Mouse (Mus musculus): ENCODE measurements around the gene Fancg. TPM values are rescaled to one million over a fixed set of nuclear protein-coding genes. Genes with fewer than 3 reads are reported as not detected.

Fancg gene
- total and polyA plus RNA-seq, 3 experiments: 13.2 to 18.7 (median 13.7) TPM

GRCm38 (mm10) chr4:42973868-42974267 lies 36.4 kb downstream of the Fancg start:
- no peak overlapping the region for H3K4me2 ChIP-seq (ENCODE audit: insufficient read depth, low read depth, poor library complexity, severe bottlenecking)
- no peaks in the 10 kb centered on the region for H3K4me1 ChIP-seq (ENCODE audit: control insufficient read depth in 1 of 2, insufficient read depth in 2 of 2)
- H3K9me3 ChIP-seq (replicated peaks; ENCODE audit: low read length): no peaks in the 10 kb centered on the region
- in situ Hi-C loops (cut with MboI; ENCODE audit: low pct_ligation_motif_present, low pct_unique_long_range_greater_than_20kb, low sequenced_read_pairs) (no loop called here), dilution Hi-C loops (cut with MboI; ENCODE audit: extremely low pct_ligation_motif_present, extremely low pct_unique_long_range_greater_than_20kb, low sequenced_read_pairs) (no loop called here)
- peaks cover 12 to 43% of the 10 kb centered on the region in 2 experiments for H3K36me3 ChIP-seq (replicated peaks in 1 of 2; ENCODE audit: control insufficient read depth in 1 of 2, insufficient read depth in 1 of 2, low read length in 1 of 2)
- TF ChIP-seq TCF12 (IDR thresholded peaks at IDR 0.05; ENCODE audit: low read depth, low read length): no peak
- TF ChIP-seq SIN3A (IDR thresholded peaks at IDR 0.05; ENCODE audit: low read length): no peak
- TF ChIP-seq POLR2A (IDR thresholded peaks at IDR 0.05; ENCODE audit: low read depth, low read length): no peak
- TF ChIP-seq EP300 (IDR thresholded peaks at IDR 0.05; ENCODE audit: low read length): no peak
- no peak for TF ChIP-seq TBP (conservative IDR thresholded peaks at IDR 0.05; ENCODE audit: low read depth, low read length)
- no peak for TF ChIP-seq MAFK (IDR thresholded peaks at IDR 0.05; ENCODE audit: insufficient replicate concordance, low read length)
- no peak for TF ChIP-seq GABPA (IDR thresholded peaks at IDR 0.05; ENCODE audit: insufficient replicate concordance, low read depth, low read length)
- no peak for TF ChIP-seq CHD1 (IDR thresholded peaks at IDR 0.05; ENCODE audit: low read depth, low read length)
- no peak for TF ChIP-seq HCFC1 (IDR thresholded peaks at IDR 0.05; ENCODE audit: low read depth, low read length)
- no peak for TF ChIP-seq SMC3 (IDR thresholded peaks at IDR 0.05; ENCODE audit: low read depth, low read length)
- no peak for TF ChIP-seq JUN (IDR thresholded peaks at IDR 0.05; ENCODE audit: insufficient read depth, low read depth, low read length)
- no peak for TF ChIP-seq NELFE (IDR thresholded peaks at IDR 0.05; ENCODE audit: low read depth, low read length)
- no peak for TF ChIP-seq MYC (IDR thresholded peaks at IDR 0.05; ENCODE audit: low read depth, low read length)
- no peak for TF ChIP-seq MEF2A (IDR thresholded peaks at IDR 0.05; ENCODE audit: borderline replicate concordance, low read depth, low read length)
- no peak for TF ChIP-seq MAX (IDR thresholded peaks at IDR 0.05; ENCODE audit: low read length)
- TF ChIP-seq JUND (conservative IDR thresholded peaks at IDR 0.05; ENCODE audit: low read depth, low read length): no peak
- TF ChIP-seq ETS1 (conservative IDR thresholded peaks at IDR 0.05; ENCODE audit: low read depth, low read length): no peak
- TF ChIP-seq ZNF384 (IDR thresholded peaks at IDR 0.05; ENCODE audit: low read depth, low read length): no peak
- no peaks in the 10 kb centered on the region for H3K27me3 ChIP-seq (replicated peaks)
- no peaks in the 10 kb centered on the region for H3K79me2 ChIP-seq (replicated peaks; ENCODE audit: control insufficient read depth, extremely low read depth, insufficient read depth, poor library complexity, severe bottlenecking)
- no peak overlapping the region for H3K27ac ChIP-seq (ENCODE audit: insufficient read depth, low read depth)
- DNase-seq (ENCODE audit: extremely low read depth): no peak
- H3K9ac ChIP-seq (ENCODE audit: insufficient read depth, low read depth): no peak overlapping the region
- H3K4me3 ChIP-seq (replicated peaks in 1 of 3; ENCODE audit: low read depth in 2 of 3, low read length in 2 of 3, poor library complexity in 1 of 3): no peak overlapping the region

DNA sequence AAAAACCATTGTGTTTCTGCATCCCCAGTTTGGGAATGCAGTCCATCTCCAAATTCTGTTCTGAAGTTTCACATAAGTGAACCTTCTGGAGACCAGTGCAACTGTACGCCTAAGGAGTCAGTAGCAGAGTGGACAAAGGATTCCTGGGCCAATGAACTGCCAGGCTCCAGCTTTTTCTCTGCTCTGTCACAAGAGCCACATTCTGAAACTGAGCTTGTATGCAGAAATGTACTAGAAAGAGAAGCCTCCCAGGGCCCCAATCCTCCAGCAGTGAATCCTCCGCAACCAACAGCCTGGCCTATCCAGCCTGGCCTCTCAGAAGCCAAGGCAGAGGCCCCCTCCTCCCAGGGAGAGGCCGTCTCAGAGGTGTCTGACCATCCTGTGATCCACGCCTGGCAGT lies 37.4 kb downstream of the Fancg start:
- Histone ChIP-seq H3K27me3 (replicated peaks) (no peaks in the 10 kb centered on the region), H3K9ac (ENCODE audit: insufficient read depth, low read depth) (no peak overlapping the region), H3K27ac (ENCODE audit: insufficient read depth, low read depth) (no peak overlapping the region), H3K9me3 (replicated peaks; ENCODE audit: low read length) (no peaks in the 10 kb centered on the region), H3K4me1 (ENCODE audit: control insufficient read depth in 1 of 2, insufficient read depth in 2 of 2) (no peaks in the 10 kb centered on the region), H3K36me3 (replicated peaks in 1 of 2; ENCODE audit: control insufficient read depth in 1 of 2, insufficient read depth in 1 of 2, low read length in 1 of 2) (peaks cover 5 to 37% of the 10 kb centered on the region in 2 experiments), H3K4me3 (replicated peaks in 1 of 3; ENCODE audit: low read depth in 2 of 3, low read length in 2 of 3, poor library complexity in 1 of 3) (no peak overlapping the region), H3K4me2 (ENCODE audit: insufficient read depth, low read depth, poor library complexity, severe bottlenecking) (no peak overlapping the region), H3K79me2 (replicated peaks; ENCODE audit: control insufficient read depth, extremely low read depth, insufficient read depth, poor library complexity, severe bottlenecking) (no peaks in the 10 kb centered on the region)
- in situ Hi-C loops (cut with MboI; ENCODE audit: low pct_ligation_motif_present, low pct_unique_long_range_greater_than_20kb, low sequenced_read_pairs): no loop called here
- no peak for TF ChIP-seq MAZ (IDR thresholded peaks at IDR 0.05; ENCODE audit: low read depth, low read length)
- TF ChIP-seq MEF2A (IDR thresholded peaks at IDR 0.05; ENCODE audit: borderline replicate concordance, low read depth, low read length): no peak
- TF ChIP-seq NRF1 (IDR thresholded peaks at IDR 0.05; ENCODE audit: low read depth, low read length): no peak
- no peak for TF ChIP-seq CTCF (conservative IDR thresholded peaks at IDR 0.05 in 1 of 2, IDR thresholded peaks at IDR 0.05 in 1 of 2; ENCODE audit: low read depth in 2 of 2, low read length in 2 of 2)
- TF ChIP-seq HCFC1 (IDR thresholded peaks at IDR 0.05; ENCODE audit: low read depth, low read length): no peak
- no peak for TF ChIP-seq TCF12 (IDR thresholded peaks at IDR 0.05; ENCODE audit: low read depth, low read length)
- TF ChIP-seq POLR2A (IDR thresholded peaks at IDR 0.05; ENCODE audit: low read depth, low read length): no peak
- TF ChIP-seq USF1 (IDR thresholded peaks at IDR 0.05; ENCODE audit: low read depth, low read length): no peak
- TF ChIP-seq ELF1 (IDR thresholded peaks at IDR 0.05; ENCODE audit: low read depth, low read length): no peak
- DNase-seq (ENCODE audit: extremely low read depth): no peak
- dilution Hi-C loops (cut with MboI; ENCODE audit: extremely low pct_ligation_motif_present, extremely low pct_unique_long_range_greater_than_20kb, low sequenced_read_pairs): no loop called here
